Mouse (Mus musculus): ENCODE results near the gene Tmprss2.

Gene Tmprss2

DNA sequence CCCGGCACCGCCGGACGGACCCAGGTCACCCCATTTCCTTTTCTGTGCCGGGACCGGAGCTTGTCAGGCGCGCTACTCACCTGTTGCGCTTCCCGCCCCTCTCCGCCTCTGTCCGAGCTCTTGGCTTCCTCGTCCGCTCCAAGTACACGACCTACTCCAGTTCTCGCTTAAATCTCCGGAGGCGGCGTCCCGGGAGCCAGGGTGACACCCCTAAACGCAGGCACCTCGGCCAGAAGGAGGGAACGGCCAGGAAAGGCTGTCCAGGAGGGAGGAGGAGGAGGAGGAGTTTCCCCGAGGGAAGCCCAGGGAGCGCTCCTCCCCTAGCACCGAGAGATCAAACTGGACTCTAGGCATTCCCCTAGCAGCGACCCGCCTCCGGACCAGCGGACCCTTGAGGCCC, at the start of gene Tmprss2:
TSS of gene Tmprss2 (minus strand) at position 257 of the 400 bp plus-strand sequence.
- no peak for DNase-seq

DNA sequence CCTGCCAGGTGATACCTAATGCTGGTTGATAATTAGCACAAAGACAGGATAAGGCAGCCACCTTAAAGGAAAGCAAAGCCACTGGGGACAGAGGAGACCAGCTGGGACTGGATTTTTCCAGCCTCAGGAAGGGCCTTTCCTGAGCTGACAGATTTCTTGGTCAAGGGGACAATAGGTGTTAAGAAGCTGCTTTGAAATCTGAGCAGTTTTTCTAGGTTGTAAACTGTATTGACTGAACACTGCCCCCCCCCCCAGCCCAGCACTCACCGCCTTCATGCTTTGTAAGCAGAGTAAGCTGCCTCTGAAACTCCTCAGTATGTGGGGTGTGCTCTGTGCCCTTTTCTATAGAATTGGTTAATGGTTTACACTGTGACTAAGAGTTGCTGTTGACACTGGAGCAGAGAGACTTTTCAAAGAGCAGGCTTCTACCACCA, 48.2 kb upstream of the Tmprss2 start:
- no peak for DNase-seq

DNA sequence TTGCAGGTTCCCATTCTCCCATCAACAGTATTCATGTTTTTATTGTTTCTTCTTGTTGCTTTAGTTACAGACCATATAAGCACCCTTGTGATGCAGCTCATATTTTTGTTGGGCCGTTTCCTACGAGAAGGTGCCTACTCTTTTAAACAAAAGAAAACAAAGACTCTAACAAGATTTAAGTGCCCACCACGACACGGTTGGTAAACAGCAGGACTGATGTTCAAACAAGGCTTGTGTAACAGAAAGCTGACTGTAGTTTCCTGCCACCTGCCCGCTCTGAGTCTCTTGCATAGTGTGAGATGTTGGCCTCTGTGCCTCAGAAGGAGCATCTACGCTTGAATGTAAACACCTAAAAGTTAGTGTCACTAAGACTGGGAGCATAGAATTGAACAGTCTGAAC, 47.5 kb upstream of the Tmprss2 start:
- no peak for DNase-seq

DNA sequence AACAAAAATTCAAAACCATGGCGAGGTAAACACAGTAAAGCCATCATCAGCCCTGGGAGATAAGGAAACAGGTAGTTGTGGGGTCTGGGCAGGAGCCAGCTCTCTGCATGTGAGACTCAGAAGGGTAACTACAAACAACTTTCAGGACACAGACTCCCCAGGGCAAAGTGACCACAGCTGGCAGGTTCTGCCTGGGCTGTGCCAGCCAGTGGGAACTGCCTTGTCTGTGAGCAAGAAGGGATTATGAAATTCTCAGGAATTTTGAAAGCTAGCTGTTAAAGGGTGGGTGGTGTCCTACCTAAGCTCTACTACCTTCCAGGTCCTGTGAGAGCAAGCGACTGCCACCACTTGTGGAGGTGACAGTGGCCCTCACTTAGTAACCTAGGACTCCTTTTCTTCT, 44.8 kb upstream of the Tmprss2 start:
- no peak for DNase-seq

- no peak for DNase-seq
Measured at GRCm38 (mm10) chr16:97649522-97650188, 38.7 kb upstream of the Tmprss2 start.

DNA sequence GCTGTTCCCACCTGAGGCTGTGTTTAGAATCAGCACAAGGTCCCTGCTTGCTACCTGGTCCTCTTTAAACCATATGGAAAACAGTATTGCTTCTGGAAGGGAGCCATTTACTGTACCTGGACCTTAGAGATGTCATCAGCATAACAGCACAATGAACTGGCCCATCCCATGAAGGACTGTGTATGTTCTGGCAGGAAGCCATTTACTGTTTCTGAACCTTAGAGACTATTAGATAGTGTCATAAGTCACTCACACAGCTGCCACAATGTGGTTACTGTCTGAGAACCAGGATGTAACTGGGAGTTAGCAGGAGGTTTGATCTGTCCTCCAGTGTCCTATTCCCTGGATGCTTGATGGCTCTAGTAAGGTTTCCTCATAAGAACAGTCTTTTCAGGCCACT, 33.7 kb upstream of the Tmprss2 start:
- DNase-seq = no peak

DNA sequence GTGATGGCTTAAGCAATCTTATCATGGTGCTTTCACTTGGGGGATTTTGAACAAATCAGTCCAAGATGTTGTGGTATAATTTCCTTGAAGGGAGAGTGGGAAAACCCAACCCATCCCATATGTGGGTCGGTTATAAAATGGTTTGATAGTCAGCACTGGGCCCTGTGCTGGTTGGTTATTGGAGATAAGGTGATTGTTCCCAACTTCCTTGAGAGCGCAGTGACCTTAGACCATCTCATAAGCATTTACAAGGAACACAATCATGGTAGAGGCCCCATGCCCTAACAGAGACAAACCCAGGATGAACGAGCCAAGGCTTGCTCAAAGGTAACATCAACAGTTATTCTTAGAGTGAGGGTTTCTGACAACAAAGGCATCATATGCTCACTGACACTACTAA, 28.6 kb upstream of the Tmprss2 start:
- DNase-seq = no peak

- DNase-seq = no peak
Measured at GRCm38 (mm10) chr16:97632880-97633484, 22.0 kb upstream of the Tmprss2 start.

DNA sequence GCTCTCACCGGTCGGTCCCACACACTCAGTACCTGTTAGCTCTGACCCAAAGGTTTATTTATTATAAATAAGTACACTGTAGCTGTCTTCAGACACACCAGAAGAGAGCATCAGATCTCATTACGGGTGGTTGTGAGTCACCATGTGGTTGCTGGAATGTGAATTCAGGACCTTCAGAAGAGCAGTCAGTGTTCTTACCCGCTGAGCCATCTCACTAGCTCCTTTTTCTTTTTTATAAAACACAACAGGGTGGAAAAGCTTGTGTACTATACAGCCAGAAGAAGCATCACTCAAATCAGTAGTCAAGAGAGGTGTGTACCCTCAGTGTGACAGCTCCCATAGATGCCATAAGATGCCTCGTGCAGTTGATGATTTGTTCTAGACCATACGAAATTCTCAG, 12.2 kb upstream of the Tmprss2 start:
- DNase-seq = no peak

DNA sequence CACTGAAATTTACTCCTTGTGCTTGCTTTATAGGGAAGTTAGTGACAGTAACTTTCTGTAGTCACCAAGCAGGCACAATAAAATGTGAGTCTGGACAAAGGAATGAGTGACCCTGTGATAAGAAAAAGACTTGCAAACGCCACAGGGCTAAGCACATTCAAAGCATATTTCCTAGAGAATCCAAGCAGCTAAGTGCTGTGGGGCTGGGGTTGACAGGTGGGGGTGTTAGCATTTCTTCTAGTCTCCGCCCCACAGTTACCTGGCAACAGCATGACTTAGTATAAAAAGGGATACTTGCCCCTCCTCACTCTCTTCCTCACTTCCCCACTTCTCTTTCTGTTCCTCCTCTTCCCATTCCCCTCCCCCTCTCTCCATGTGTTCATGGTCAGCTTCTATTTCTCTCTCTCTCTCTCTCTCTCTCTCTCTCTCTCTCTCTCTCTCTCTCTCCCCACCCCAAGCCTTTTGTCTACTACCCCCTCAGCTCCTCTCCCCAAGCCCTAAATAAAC, 11.4 kb upstream of the Tmprss2 start:
- DNase-seq = no peak

GRCm38 (mm10) chr16:97618285-97618684, 7.3 kb upstream of the Tmprss2 start:
- DNase-seq = no peak

DNA sequence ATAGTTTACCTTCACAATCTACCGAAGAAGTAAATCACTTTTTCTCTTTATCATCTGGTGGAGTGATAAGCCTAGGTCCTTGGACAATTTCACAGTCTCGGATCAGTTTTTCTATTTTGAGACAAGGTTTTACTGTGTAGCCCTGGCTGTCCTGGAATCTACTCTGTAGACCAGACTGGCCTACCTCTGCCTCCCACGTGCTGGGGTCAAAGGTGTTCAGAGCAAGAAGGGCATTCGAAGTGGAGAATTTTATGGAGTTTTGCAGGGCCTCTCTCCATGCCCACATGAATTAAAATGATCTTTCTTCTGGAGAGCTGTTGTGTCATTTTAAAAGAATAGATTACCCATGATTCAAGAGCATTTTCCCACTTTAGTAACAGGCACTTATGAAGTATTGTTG, 1.0 kb upstream of the Tmprss2 start:
- no peak for DNase-seq

- DNase-seq = no peak
Measured at GRCm38 (mm10) chr16:97610246-97610645, 749 bp downstream of the Tmprss2 start.

DNA sequence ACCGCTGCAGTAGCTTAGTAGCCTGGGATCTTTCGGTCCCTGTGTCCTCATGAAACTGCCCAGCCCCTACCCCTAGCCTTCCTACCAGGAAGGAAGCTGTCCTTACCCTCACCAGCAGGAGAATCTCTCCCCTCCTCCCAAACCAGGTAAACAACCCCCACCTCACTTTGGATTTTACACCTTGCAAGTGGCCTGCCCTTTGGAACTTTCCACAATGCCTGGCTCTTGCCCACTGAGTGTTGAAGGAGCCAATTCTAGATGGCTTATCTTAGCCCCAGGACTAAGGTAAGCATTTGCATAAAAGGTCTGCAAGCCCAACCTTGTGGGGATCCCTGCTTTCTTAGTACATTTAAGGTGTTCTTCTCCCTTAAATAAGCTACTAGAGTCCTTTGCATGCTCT, 1.3 kb downstream of the Tmprss2 start:
- DNase-seq = no peak

- DNase-seq = no peak
Measured at GRCm38 (mm10) chr16:97607956-97608355, 3.0 kb downstream of the Tmprss2 start.

DNA sequence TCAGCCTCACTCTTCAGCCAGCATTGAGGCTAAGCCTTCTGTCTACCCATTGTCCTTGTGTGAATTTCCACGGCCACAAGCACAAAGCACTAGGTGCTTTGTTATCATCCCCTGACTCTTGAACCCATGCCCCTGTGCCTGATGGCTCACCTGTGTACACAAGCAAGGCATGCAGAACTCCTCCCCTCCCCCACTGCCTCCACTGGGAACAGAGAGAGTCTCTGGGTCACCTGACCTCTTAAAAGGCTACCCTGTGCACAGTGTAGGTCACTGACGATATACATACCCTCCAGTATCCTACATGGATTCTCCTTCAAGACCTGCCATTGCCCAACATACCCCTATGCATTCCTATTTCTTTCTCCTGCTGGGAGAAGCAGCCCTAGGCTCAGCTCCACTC, 4.2 kb downstream of the Tmprss2 start:
- DNase-seq = no peak

GRCm38 (mm10) chr16:97605957-97606721, 4.9 kb downstream of the Tmprss2 start:
- no peak for DNase-seq

GRCm38 (mm10) chr16:97602256-97602655, 8.7 kb downstream of the Tmprss2 start:
- no peak for DNase-seq

- DNase-seq = no peak
Measured at GRCm38 (mm10) chr16:97600591-97600990, 10.4 kb downstream of the Tmprss2 start.

DNA sequence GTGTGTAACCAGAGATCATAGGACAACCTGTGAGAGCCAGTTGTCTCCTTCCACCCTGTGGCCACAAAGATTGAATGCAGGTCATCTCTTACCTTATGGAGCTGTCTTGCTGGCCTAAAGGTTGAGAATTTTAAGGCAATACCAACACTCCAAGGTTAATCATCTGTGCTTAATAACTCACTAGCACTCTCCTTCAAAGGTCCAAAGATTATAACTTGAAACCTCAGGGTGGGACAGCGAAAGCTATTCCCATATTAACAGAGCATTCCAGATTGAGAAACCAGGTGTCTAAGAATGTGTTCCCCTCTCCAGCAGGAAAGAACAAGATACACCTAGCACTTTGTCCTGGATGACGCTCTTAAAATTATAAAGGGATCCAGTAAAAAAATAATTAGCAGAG, 12.9 kb downstream of the Tmprss2 start:
- no peak for DNase-seq

DNA sequence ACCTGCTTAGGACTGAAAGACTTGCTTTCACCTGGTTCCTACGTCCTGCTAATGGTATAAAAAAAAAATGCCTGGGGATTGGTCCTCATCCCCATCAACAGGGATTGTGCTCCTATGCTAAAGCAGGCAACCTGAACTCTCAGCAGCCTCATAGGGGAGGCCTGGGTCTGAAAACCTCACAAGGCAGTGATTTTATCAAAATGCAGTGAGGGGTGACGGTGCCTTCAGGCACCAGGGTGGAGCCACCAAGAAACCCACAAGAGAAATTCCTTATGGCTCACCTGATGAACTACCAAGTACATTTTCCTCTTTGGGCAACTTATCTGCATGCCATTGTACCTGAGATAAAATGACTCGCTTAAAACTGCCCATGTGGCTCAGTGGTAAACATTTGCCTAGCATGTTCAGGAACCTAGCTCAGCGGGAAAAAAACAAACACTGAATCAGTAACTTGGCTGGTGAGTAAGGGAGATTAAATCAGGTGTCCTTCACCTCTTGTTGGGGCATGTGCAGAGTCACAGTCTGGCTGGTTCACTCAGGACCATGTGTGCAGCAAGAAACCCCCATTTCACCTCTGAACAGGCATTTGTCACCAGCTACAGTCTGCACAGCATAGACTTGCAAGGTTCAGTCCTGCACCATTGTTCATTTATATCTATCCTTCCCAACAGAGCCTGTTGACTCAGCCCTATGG, 17.0 kb downstream of the Tmprss2 start:
- no peak for DNase-seq

GRCm38 (mm10) chr16:97593057-97593456, 17.9 kb downstream of the Tmprss2 start:
- DNase-seq = peak in 1 of 2 experiments; percentile 21

DNA sequence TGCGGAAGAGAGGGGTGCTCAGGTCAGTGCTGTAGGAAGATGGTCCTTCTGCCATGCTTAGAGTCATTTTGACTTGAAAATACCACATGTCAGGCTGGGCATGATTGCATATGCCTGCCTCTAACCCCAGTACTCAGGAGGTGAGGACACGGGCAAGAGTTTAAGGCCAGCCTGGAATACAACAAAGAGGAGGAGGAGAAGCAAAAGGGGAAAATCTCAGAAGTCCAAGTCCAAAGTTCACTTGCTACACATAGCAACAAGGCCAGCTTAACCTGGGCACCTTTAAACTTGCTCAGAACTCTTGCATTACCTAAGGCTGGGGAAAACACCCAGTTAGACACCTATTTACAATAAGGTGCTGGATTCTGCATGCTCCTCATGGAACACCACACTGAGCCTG, 19.5 kb downstream of the Tmprss2 start:
- DNase-seq = no peak

All from cerebellum, adult 18-20 months (tissue).